Mouse (Mus musculus): ENCODE data around the gene Slc43a1.

GRCm38 (mm10) chr2:84855732-84856131 is 17.1 kb downstream of the Slc43a1 start:
- TF ChIP-seq CTCF (IDR thresholded peaks at IDR 0.05; ENCODE audit: low read depth, low read length) (peak; percentile 93), POLR2A (IDR thresholded peaks at IDR 0.05; ENCODE audit: extremely low read depth, insufficient read depth, low read length) (no peak)
